Mouse (Mus musculus) forebrain, embryonic 15.5 days (tissue): ENCODE measurements around the gene Cdk10. TPM values are rescaled to one million over a fixed set of nuclear protein-coding genes. Genes with fewer than 3 reads are reported as not detected.
"Not testable (repeated sequence)": the region's sequence is repeated elsewhere in the genome, so short reads cannot be mapped to it uniquely, and the experiment has no call there.

Experiments used
- ATAC-seq: fragments of 200-750 bp; cut with Nextera tagmentation; replicated peaks from 2 replicates; pipeline ENCODE4 v1.8.0; 2017; ENCODE audit warnings: mild to moderate bottlenecking, moderate TSS enrichment, moderate library complexity
- H3K27ac ChIP-seq: fragments of 300-500 bp; sonication (generic); replicated peaks from 2 replicates; pipeline ENCODE4 v1.5.1; 2015; ENCODE audit warnings: mild to moderate bottlenecking, inconsistent platforms
- H3K27me3 ChIP-seq: fragments of 300-500 bp; sonication (generic); 2 replicates; pipeline ENCODE4 v1.6.1; 2015; ENCODE audit warnings: inconsistent platforms
- H3K36me3 ChIP-seq: fragments of 300-500 bp; sonication (generic); 2 replicates; pipeline ENCODE4 v1.6.1; 2015; ENCODE audit warnings: mild to moderate bottlenecking, inconsistent platforms
- H3K4me1 ChIP-seq: fragments of 300-500 bp; sonication (generic); 2 replicates; pipeline ENCODE4 v1.6.1; 2015; ENCODE audit warnings: inconsistent platforms
- H3K4me2 ChIP-seq: fragments of 300-500 bp; sonication (generic); replicated peaks from 2 replicates; pipeline ENCODE4 v1.6.1; 2015; ENCODE audit warnings: mild to moderate bottlenecking, inconsistent platforms
- H3K4me3 ChIP-seq: fragments of 300-500 bp; sonication (generic); 2 replicates; pipeline ENCODE4 v1.5.1; 2015; ENCODE audit warnings: mild to moderate bottlenecking, inconsistent platforms
- H3K9ac ChIP-seq: fragments of 300-500 bp; sonication (generic); replicated peaks from 2 replicates; pipeline ENCODE4 v1.6.1; 2015; ENCODE audit warnings: mild to moderate bottlenecking, inconsistent platforms
- H3K9me3 ChIP-seq: fragments of 300-500 bp; sonication (generic); 2 replicates; pipeline ENCODE4 v1.6.1; 2016; ENCODE audit warnings: inconsistent platforms
- WGBS: fragments of 180-500 bp; shearing (Covaris S2); methylation state at CpG from one replicate; pipeline ENCODE4 v1.1.7; 2015; ENCODE audit warnings: mixed read lengths; 5-methylcytosine and 5-hydroxymethylcytosine counted together
- polyA plus RNA-seq: library from polyadenylated mRNA; unstranded; fragments of >200 nt; fragmentation: Nextera tagmentation; extraction: Ambion mirVana; gene quantifications from 2 replicates; pipeline ENCODE4 v1.2.1, GENCODE M21; 2015

Cdk10 gene
- polyA plus RNA-seq, 1 experiment from 2014 or later, result 45.9 TPM

- peak overlapping the region; percentile 94 for H3K9ac ChIP-seq
- H3K27ac ChIP-seq, result no peak overlapping the region
- 53% methylated on average over 10 of the region's 10 CpGs for WGBS
- peak overlapping the region; percentile 95 for H3K4me2 ChIP-seq
- peaks cover 32% of the 10 kb centered on the region for H3K36me3 ChIP-seq
- peak overlapping the region; percentile 89 for H3K4me3 ChIP-seq
- no peaks in the 10 kb centered on the region for H3K9me3 ChIP-seq
- ATAC-seq, result no peak
- H3K4me1 ChIP-seq, result peaks cover 21% of the 10 kb centered on the region
- no peaks in the 10 kb centered on the region for H3K27me3 ChIP-seq
These were observed 12.8 kb upstream of the Cdk10 start for GRCm38 (mm10) chr8:123211876-123212275.

DNA sequence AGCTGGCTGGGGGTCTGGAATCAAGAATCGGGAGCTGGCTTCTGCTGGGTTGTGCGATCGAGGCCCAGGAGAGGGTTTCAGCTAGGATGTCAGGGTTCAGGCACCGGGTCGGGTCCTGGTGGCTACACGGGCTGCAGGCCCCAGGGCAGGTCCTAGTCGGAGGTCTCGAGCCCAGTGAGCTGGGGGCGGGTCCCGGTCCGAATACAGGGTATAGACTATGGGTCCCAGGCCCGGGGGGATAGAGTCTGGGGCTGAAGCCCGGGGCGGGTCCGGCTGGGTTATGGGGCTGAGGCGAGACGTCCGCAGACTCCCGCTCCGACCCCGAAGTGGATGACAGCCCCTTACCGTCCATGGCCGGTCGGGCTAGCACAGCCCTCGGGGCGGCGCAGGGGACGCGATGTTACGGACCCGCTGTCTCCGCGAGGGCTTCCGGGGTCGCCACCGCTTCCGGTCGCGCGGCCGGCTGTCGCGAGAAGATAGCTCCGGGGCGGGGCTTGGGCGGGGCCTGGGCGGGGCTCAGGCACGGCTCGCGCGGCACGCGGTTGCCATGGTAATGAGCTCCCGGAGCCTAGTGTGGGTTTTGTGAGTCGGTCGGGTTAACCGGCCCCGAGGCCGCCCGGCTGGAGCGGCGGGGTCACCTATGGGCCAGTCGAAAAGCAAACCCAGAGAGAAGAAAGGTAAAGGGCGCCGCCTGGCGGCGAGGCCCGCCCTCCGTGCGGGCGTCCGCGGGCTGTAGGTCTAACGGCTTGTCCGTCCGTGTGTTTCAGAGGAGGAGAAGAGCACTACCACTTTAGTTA is 12.1 kb upstream of the Cdk10 start, which contains the start of the genes Chmp1a and Spata33:
TSS of gene Chmp1a (minus strand) at position 443 of the 797 bp plus-strand sequence.
TSS of gene Spata33 (plus strand) at position 512 of the 797 bp plus-strand sequence.
- peak; percentile 94 for ATAC-seq
- Histone ChIP-seq H3K27me3 (no peaks in the 10 kb centered on the region), H3K4me2 (peak within 1 kb of the TSS; percentile 95), H3K36me3 (peaks cover 26% of the 10 kb centered on the region), H3K4me3 (peak within 1 kb of the TSS; percentile 89), H3K4me1 (peaks cover 21% of the 10 kb centered on the region), H3K9ac (peak within 1 kb of the TSS; percentile 94), H3K9me3 (no peaks in the 10 kb centered on the region), H3K27ac (0 out of 2 replicates have a peak within 1 kb of the TSS, but pooled peaks have one; percentile 27)
- WGBS, result 1% methylated on average over 76 of the region's 76 CpGs

DNA sequence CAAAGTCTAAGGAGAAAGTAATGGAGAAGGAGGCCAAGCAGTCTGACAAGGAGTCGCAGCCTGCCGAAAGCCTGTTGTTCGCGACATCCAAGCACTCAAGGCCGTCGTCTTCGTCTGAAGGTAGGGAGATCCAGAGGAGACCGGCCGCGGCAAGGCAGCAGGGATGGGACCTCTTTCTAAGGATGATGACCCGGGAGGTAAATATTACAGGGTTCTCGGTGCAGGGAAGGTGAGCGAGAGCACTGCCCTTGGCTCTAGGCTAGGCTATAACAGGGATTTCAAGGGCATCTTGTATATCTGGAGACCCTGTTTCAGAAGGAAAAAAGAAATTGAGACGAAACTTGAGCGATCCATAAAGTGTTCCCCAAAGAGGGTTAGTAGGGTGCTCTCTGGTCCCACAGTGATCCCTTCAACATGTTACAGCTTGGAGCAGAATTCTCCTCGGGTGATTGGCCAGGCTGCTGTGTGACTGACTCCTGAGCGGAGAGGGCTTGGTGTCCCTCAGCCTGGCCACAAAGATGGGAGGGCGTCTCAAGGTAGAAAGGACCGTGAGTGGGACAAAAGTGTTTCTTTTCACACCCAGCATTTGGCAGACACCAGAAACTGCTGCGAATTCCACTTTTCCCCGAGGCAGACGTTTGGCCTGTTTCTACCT is 11.4 kb upstream of the Cdk10 start:
- WGBS, result 20% methylated on average over 22 of the region's 22 CpGs
- peaks cover 21% of the 10 kb centered on the region for H3K4me1 ChIP-seq
- H3K4me2 ChIP-seq, result peak overlapping the region; percentile 95
- H3K36me3 ChIP-seq, result peaks cover 19% of the 10 kb centered on the region
- H3K9ac ChIP-seq, result peak overlapping the region; percentile 94
- ATAC-seq, result no peak; the same call in 1 of the 2 replicates
- H3K27me3 ChIP-seq, result no peaks in the 10 kb centered on the region
- H3K4me3 ChIP-seq, result peak overlapping the region; percentile 89
- H3K9me3 ChIP-seq, result no peaks in the 10 kb centered on the region
- H3K27ac ChIP-seq, result no peak overlapping the region

DNA sequence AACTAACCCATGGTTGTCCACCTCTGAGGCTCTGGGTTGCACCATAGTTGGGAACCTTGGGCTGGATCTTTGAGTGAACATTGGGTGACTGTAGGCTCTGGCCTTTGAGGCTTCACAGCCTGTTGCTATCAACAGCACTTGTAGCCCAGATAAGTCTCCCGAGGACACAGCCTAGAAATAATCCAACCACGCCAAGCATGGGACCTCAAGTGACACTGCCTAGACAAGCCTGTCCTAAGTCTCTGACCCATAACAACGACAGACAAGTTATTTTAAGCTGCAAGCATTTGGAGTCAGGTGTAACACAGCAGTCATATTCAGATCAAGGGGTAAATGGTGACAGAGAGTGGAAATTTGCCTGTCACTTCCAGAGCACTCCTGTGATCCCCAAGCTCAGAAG is 9.2 kb upstream of the Cdk10 start:
- WGBS, result 80% methylated on average over 3 of the region's 3 CpGs
- no peaks in the 10 kb centered on the region for H3K9me3 ChIP-seq

DNA sequence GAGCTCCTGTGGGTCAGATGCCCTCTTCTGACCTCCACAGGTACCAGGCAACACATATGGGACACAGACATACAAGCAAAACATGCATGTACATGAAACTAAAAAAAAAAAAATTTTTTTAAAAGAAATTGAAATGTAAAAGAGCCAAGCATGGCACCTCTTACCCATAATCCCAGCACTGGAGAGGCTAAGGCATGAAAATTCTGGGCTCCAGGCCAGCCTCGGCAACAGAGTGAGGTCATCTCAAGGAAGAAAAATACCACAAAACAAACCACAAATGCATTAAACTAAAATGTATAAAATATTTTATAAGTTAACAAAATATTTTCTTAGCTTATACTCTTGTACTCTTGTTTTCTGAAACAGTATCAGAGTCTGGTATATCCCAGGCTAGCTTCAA is 3.7 kb upstream of the Cdk10 start:
- no peaks in the 10 kb centered on the region for H3K36me3 ChIP-seq
- no peak overlapping the region for H3K4me3 ChIP-seq
- no peak overlapping the region for H3K4me2 ChIP-seq
- H3K27ac ChIP-seq, result no peak overlapping the region
- 73% methylated on average over 1 of the region's 1 CpGs for WGBS
- peaks cover 17% of the 10 kb centered on the region for H3K4me1 ChIP-seq
- no peaks in the 10 kb centered on the region for H3K9me3 ChIP-seq
- H3K27me3 ChIP-seq, result no peaks in the 10 kb centered on the region
- no peak for ATAC-seq
- no peak overlapping the region for H3K9ac ChIP-seq

More for the DNA sequence above, 9.2 kb upstream of the Cdk10 start:
- no peak overlapping the region for H3K9ac ChIP-seq
- no peak overlapping the region for H3K4me2 ChIP-seq
- H3K36me3 ChIP-seq, result no peaks in the 10 kb centered on the region
- no peak overlapping the region for H3K4me3 ChIP-seq
- H3K4me1 ChIP-seq, result peaks cover 21% of the 10 kb centered on the region
- no peak overlapping the region for H3K27ac ChIP-seq
- no peak for ATAC-seq
- H3K27me3 ChIP-seq, result no peaks in the 10 kb centered on the region

DNA sequence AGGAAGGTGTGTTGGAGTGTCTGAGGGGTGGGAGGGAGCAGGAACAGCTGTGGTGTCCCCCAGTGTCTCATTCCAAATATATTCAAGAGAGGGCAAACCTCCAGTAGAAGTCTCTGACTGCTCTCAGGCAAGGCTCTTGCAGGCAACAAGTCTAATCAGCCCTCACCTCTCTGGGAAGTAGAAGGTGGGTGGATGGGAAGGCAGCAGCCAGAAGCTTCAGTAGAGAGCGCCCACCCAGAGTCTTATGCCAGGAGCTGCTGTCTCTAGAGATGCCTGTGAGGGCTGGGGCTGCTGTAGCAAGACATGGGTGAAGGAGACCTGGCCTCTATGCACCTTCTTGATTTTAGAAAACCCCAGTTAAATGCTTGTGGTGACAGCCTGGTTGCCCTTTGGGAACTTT is 3.8 kb downstream of the Cdk10 start:
- peaks cover 17% of the 10 kb centered on the region for H3K4me1 ChIP-seq
- 100% methylated on average over 1 of the region's 1 CpGs for WGBS
- no peaks in the 10 kb centered on the region for H3K9me3 ChIP-seq
- no peak overlapping the region for H3K27ac ChIP-seq
- no peaks in the 10 kb centered on the region for H3K27me3 ChIP-seq
- no peak overlapping the region for H3K9ac ChIP-seq
- H3K4me2 ChIP-seq, result no peak overlapping the region
- H3K4me3 ChIP-seq, result no peak overlapping the region
- H3K36me3 ChIP-seq, result 0 out of 2 replicates have a peak, but pooled peaks cover 20% of the 10 kb centered on the region
- ATAC-seq, result no peak

- H3K27ac ChIP-seq, H3K9me3 ChIP-seq, H3K9ac ChIP-seq, H3K4me3 ChIP-seq, H3K4me2 ChIP-seq, ATAC-seq: not testable (repeated sequence)
- Histone ChIP-seq H3K36me3 (0 out of 2 replicates have a peak, but pooled peaks cover 20% of the 10 kb centered on the region), H3K27me3 (peaks cover 14% of the 10 kb centered on the region), H3K4me1 (peaks cover 15% of the 10 kb centered on the region)
- 85% methylated on average over 11 of the region's 11 CpGs for WGBS
These were observed 5.7 kb downstream of the Cdk10 start for GRCm38 (mm10) chr8:123230326-123230725.

GRCm38 (mm10) chr8:123231742-123232141 is 7.1 kb downstream of the Cdk10 start:
- H3K27me3 ChIP-seq, result peaks cover 24% of the 10 kb centered on the region
- H3K4me2 ChIP-seq, result no peak overlapping the region
- no peaks in the 10 kb centered on the region for H3K9me3 ChIP-seq
- H3K4me3 ChIP-seq, result no peak overlapping the region
- peaks cover 20% of the 10 kb centered on the region for H3K4me1 ChIP-seq
- WGBS, result 50% methylated on average over 5 of the region's 5 CpGs
- H3K36me3 ChIP-seq, result 0 out of 2 replicates have a peak, but pooled peaks cover 20% of the 10 kb centered on the region
- no peak overlapping the region for H3K9ac ChIP-seq
- ATAC-seq, result no peak
- no peak overlapping the region for H3K27ac ChIP-seq

GRCm38 (mm10) chr8:123232553-123232952 is 7.9 kb downstream of the Cdk10 start:
- Histone ChIP-seq H3K4me2 (no peak overlapping the region), H3K4me1 (peaks cover 20% of the 10 kb centered on the region), H3K27ac (no peak overlapping the region), H3K9me3 (no peaks in the 10 kb centered on the region), H3K4me3 (no peak overlapping the region), H3K9ac (no peak overlapping the region), H3K27me3 (peaks cover 28% of the 10 kb centered on the region), H3K36me3 (0 out of 2 replicates have a peak, but pooled peaks cover 13% of the 10 kb centered on the region)
- ATAC-seq, result no peak
- 42% methylated on average over 7 of the region's 7 CpGs for WGBS

GRCm38 (mm10) chr8:123233300-123233699 is 8.7 kb downstream of the Cdk10 start:
- no peak for ATAC-seq
- no peak overlapping the region for H3K4me3 ChIP-seq
- H3K36me3 ChIP-seq, result 0 out of 2 replicates have a peak, but pooled peaks cover 11% of the 10 kb centered on the region
- peaks cover 28% of the 10 kb centered on the region for H3K27me3 ChIP-seq
- H3K4me2 ChIP-seq, result no peak overlapping the region
- H3K27ac ChIP-seq, result no peak overlapping the region
- WGBS, result 60% methylated on average over 13 of the region's 13 CpGs
- peaks cover 20% of the 10 kb centered on the region for H3K4me1 ChIP-seq
- H3K9me3 ChIP-seq, result no peaks in the 10 kb centered on the region
- H3K9ac ChIP-seq, result no peak overlapping the region

DNA sequence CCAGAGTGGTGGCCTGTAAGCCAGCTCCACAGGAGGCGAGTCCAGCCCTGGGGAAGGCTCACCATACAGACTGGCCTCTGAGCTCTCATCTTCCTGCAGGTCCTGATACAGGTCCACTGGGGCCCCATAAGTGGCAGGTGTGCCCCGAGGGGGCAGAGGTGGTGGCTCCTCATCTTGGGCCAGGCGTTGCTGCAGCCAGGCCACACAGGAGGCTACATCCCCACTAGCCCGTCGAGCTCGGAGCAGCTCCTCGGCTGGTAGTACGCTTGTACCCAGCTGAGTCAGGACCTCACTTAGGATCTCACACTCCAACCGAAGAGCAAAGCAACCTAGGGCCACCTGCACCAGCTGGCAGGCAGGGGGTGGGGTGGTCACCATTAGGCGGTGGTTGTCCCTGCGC is 9.1 kb downstream of the Cdk10 start:
- H3K4me1 ChIP-seq, result peaks cover 20% of the 10 kb centered on the region
- 75% methylated on average over 11 of the region's 11 CpGs for WGBS
- no peak overlapping the region for H3K4me3 ChIP-seq
- 0 out of 2 replicates have a peak, but pooled peaks cover 9% of the 10 kb centered on the region for H3K36me3 ChIP-seq
- no peak overlapping the region for H3K4me2 ChIP-seq
- ATAC-seq, result no peak
- no peak overlapping the region for H3K9ac ChIP-seq
- H3K27ac ChIP-seq, result no peak overlapping the region
- H3K9me3 ChIP-seq, result no peaks in the 10 kb centered on the region
- H3K27me3 ChIP-seq, result peaks cover 28% of the 10 kb centered on the region

DNA sequence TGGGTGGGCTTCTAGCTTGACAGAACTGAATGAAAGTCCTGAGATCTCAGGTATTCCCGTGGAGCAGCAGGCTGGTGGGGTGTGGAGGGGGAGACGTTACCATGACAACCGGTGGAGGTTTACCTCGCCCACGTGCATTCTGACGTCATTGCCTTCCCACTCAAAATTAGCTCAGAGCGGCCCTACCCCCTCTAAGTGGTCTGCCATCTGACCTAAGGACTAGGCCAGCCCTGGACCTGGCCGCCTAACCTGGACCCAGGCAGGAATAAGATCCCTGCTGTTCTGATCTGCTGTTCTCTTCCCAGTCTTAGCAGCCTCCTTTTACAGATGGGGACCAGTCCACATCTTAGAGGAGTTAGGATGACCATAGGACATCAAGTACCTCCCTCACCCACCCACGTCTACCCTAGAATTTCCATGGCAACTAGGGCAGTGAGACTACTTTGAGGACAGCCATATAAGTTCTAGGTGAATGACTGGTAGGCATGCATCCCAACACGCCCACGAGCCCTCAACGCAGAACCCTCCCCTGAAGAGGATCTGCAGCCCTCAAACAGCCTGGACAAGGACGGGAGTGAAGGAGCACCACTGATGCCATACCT is 10.4 kb downstream of the Cdk10 start:
- 0 out of 2 replicates have a peak, but pooled peaks cover 3% of the 10 kb centered on the region for H3K36me3 ChIP-seq
- H3K27me3 ChIP-seq, result peaks cover 28% of the 10 kb centered on the region
- 25% methylated on average over 13 of the region's 13 CpGs for WGBS
- peaks cover 20% of the 10 kb centered on the region for H3K4me1 ChIP-seq
- H3K27ac ChIP-seq, result no peak overlapping the region
- H3K4me2 ChIP-seq, result peak overlapping the region; percentile 54
- H3K4me3 ChIP-seq, result peak overlapping the region; percentile 39
- H3K9me3 ChIP-seq, result no peaks in the 10 kb centered on the region
- H3K9ac ChIP-seq, result peak overlapping the region; percentile 50
- ATAC-seq, result peak; percentile 17; the same call in 1 of the 2 replicates
